Mouse (Mus musculus) urinary bladder, postnatal 36 days (tissue): ENCODE data around the gene Plxna4.
A peak's percentile ranks its signal among the peaks of the same experiment; 100 is the strongest.

Source experiments
- DNase-seq, 2 experiments: peaks; one replicate each; pipeline ENCODE4 v3.0.0; 2022; ENCODE audit warnings: low spot score in 2 of 2, mixed read lengths in 1 of 2

Gene Plxna4

DNA sequence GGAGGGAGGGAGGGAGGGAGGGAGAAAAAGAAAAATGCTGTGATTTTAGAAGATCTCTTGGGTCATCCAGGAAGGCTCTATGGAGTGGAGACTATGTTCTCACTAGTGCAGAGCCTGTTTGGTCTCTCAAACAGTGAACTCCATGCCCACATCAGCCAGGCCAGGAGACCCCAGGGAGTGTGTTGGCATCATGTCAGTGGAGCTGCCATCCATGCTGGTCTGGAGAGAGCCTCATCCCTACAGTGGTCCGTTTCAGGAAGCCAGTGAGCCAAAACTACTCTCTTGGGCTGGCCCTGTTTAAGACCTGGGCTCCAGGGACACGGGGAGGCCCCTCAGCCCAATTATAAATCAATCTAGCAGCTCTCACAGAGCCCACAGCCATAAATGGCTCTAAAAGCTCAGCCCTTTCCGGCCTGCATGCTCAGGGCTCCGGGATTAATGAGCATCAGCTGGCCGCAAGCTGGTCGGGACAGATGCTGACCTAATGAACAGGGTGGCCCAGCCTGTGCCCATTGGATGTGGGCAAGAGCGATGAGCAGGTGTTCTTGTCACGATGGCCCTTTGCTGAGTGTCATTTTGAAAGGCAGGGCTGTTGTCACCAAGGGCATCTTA, 180.3 kb downstream of the Plxna4 start:
- DNase-seq = no peak

DNA sequence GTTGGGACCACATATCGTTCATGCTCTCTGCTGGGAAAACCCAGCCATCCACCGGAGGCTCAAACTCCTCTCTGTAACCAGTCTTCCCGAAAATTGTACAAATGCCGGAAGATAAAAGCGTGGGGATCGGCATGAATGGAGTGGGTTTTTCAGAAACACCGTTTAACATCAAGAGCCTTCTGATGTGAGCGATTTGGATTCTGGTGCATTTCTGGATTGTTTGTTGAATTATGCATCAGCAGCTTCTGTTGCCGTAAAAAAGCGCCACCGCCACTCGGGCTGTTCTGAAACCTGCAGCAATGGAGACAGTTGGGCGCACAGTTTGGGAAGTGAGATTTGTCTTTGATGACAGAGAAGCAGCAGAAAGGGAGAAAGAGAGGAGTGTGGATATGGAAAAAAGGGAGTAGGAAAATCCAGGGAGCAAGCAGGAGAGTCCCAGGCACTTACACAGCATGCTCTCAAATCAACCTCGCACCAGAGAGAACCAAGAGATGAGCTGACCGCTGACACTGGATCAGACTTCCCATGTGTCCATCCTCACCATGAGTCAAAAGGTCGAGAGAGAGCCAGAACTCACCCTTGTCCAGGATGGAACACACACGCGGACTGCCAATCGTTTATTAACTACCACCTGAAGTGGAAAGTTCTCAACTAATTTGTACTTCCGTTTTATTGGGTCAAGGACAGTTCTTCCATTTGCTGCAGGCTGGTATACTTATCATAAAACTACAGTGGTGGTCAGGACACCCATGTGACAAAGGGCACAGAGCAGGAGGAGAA, 181.5 kb downstream of the Plxna4 start:
- DNase-seq = no peak

DNA sequence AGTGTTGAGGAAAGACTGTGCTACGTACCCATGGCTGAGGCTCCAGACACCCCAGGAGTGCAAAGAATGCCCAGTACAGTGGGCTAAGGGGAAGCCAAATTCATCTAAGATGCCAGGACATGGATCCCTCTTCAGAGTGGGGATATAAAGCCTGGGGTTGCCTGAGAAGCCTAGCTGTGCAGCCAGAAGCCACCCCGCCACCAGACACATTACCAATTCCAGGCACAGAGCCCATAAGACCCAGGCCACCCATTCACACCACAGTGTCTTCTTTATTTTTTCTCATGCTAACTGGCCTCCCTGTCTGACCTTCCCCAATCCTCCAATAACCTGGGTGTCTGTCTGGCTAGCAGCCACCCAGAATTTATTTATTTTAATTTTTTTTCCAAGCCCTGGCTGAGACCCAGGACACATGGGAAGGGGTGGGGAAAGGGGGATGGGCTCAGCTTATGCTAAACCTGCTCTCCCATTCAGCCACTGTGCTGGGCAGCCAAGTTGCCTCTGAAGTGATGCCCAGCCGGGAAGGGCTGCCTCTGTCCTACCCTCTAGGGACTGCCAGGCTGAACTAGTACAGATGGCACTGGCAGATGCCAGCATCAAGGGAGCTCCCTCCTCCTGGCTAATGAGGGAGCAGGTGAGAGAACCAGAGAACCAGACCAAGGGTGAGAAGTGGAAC, 185.3 kb downstream of the Plxna4 start:
- DNase-seq = no peak

DNA sequence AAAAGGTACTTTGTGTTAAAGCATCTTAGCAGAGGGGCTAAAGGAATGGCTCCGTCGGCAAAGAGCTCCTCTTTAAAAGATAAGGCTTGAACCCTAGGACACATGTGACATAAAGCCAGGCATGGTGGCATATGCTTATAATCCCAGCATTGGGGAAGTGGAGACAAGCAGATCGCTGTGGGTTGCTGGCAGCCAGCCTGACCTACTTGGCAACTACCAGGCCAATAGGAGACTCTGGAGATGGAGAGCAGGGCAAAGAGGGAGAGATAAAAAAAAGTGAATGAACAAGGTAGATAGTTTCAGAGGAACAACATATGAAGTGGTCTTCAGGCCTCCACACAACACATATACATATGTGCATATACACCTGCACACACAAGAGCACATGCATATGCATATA, 189.7 kb downstream of the Plxna4 start:
- no peak for DNase-seq

DNA sequence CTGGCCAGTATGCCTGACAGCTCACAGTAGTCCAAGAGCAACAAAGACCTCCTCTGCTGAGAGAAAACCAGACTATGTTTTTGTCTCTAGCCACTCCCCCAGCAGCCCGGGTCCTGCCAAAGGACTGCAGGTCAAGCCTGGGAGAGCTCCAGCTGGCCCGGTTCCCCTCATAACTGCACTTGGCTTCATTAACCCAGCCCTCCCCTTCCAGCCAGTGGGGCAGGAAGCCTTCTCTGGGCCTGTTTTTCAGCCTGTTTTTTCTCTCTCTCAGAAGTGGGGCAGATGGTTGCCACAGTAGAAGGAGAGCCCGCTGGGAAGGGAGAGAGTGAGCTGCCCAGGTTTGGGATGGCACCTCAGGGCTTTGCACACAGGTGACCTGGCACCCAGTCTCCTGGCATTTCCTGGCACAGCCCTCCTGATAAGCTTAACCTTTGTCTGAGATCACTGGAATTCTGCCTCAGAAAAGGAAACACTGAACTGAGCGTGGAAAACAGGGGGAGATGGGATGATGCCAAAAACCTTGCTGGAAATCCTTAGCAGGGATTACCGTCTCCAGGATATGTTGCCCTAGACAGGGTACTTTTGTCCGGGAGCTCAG, 190.8 kb downstream of the Plxna4 start:
- peak; percentile 53 to 85 for DNase-seq

DNA sequence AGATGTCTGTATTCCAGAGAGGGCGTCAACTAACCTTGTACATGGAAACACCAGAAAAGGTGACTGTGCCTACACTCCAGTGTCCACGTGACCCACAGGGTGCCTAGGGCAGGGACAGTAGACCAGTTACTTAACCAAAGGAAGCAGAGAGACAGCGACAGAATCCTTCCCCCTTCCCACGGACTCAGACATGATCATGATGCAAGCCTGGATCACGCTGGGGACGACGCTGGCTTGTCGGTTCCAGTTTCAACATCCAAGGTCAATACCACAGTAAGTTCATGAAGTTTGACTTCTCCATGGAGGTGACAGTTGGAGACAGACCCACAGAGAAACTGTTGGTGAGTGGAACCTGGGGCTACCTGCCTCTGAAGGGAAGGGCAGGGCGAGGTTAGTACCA, 192.6 kb downstream of the Plxna4 start:
- peak in 1 of 2 experiments; percentile 3 for DNase-seq

DNA sequence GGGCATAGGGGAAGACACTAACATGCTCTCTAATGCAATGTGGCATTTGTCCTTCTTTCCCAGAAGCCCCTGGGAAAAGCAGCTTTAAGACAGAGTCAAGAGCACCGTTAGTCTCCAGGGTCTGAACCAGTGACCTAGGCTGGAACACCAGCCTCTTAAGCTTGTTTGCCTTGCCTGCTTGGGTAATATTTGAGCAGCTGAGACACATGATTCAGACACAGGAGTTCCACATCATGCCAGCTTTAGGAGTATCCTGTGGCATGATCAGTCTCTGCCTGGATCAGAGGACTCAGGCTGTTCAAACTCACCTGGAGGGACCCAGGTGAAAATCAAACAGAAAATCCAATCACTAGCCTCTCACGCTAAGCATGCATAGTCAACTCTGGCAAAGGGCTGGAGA, 195.7 kb downstream of the Plxna4 start:
- DNase-seq = no peak

GRCm38 (mm10) chr6:32388276-32388675, 199.7 kb downstream of the Plxna4 start:
- DNase-seq = peak in 1 of 2 experiments; percentile 31

DNA sequence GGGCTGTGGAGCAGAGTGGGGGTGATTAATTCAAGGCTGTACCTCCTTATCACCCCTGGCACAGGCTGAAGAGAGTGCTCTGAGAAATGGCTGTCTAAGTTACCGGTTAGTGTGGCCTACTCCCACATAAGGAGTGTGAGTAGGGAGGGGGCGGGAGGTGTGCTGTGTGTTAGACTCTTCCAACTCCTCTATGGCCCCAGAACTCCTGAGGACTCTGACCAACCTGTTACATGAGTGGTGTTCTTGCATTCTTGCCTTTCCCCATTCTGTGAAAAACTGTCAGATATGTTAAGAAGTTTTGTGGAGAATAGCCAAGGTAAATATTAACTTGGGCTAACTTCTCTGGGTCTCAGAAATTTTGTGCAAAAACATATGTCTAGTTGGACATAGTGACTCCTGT, 201.1 kb downstream of the Plxna4 start:
- no peak for DNase-seq

- no peak for DNase-seq
These were observed 203.1 kb downstream of the Plxna4 start for GRCm38 (mm10) chr6:32384937-32385336.

DNA sequence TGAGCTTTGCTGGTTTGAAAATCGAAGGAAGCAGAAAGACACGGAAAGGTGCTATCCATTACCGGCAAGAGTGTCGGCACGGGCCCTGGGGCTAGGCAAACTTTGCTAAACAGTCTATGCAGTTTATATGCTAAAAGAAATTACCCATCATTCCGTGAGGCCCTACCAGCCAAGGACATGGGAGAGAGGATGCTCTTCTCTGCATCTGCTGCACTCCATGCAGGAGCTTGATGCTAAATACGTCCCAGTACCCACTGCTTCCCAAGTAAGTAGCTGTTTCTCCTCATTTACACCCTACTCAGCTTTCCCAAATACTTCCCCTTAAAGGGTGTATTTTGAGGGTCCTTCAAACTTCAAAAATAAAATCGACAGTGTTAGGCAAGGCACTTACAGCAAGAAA, 203.6 kb downstream of the Plxna4 start:
- DNase-seq = no peak

DNA sequence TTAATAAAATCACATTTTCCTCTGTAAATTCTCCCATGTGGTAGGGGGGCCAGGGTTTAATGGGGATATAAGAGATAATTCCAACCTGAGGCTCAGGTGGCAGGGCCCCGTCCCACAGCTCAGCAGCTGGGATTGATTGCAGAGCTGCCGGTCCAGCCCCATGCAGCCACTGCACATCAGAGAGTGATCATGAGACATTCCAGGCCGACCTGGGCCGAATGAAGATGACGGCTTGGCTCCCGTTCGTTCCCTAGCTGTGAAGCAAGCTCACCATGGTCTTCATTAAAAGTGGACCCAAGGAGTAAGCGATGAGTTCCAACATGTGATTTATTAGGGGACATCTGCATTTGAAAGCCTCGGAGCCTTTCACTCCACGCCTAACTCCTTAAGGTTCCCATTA, 206.5 kb downstream of the Plxna4 start:
- DNase-seq = no peak

- no peak for DNase-seq
These were observed 210.8 kb downstream of the Plxna4 start for GRCm38 (mm10) chr6:32377181-32377580.

DNA sequence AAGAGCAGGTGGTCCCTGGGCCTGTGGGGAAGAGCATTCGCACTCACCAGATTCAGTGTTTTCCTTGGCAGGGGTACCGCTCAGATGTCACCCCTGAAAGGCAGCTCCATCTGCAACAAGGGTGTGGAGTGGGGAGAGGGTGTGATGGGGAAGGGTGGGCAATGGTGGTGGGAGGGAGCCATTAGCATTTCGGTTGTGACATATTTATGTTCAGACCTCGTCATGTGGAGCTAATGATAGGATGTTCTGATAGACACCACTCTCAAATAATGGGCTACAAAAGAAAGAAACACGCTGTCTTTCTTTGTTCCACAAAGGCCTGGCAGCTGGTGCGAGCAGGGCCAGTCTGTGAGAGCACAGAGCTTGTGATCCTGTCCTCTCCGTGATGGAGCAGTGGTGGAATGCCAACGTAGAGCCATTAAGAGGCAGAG, 214.0 kb downstream of the Plxna4 start:
- no peak for DNase-seq

DNA sequence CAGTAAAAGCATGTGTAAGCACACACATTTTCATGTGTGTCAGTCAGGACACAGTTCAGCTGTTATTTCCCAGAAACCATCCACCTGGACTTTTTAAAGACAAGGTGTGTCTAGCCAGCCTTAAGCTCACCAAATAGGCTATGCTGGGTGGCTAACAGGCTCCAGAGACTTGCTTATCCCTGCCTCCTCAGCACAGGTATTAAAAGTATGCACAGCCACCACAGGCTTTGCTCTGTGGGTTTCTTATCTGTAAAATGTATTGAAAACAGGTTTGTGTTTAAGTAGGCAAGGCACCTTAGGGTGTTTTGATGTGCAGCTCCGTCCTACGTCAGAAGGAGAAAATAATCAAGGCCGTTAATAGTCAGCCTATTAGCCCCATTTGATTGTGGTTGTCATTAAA, 218.9 kb downstream of the Plxna4 start:
- no peak for DNase-seq

DNA sequence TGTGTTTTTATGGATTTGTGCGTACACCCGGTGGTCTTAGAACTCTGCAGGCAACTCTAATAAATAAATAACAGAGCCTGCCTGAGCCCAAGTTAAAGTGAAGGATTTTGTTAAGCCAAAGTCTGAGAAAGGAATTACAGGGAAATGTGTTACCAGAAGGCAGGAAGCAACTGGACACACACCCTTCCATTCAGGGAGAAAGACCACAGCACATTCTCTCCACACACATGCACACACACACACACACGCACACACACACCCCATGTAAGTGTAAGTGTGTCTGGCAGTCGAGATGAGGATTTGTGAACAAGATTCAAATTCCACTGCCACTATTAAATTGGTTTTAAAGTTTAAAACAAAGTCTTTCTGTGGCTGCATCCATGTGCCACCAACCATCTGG, 219.6 kb downstream of the Plxna4 start:
- no peak for DNase-seq

- DNase-seq = no peak
These were observed 223.1 kb downstream of the Plxna4 start for GRCm38 (mm10) chr6:32364933-32365332.

- DNase-seq = no peak
These were observed 224.4 kb downstream of the Plxna4 start for GRCm38 (mm10) chr6:32363489-32364068.

- no peak for DNase-seq
These were observed 225.6 kb downstream of the Plxna4 start for GRCm38 (mm10) chr6:32362421-32362820.

- no peak for DNase-seq
These were observed 228.3 kb downstream of the Plxna4 start for GRCm38 (mm10) chr6:32359675-32360074.

DNA sequence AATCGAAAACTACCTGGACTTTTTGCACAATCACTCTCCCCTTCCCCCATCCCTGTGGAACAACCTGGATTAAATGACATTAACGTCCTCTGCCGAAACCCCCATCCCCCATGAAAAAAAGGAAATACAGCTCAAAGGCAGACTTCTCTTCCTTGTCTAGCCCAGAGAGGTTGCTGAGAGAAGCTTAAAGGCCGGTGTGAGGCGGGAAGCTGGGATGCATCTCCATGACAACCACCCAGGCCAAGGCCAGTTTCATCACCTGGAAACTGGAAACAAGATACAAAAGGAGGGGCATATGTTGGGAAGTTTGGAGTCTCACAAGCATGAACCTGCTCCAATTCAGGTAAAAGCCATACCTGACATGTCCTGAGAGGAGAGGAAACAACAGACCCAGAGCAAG, 230.5 kb downstream of the Plxna4 start:
- no peak for DNase-seq

DNA sequence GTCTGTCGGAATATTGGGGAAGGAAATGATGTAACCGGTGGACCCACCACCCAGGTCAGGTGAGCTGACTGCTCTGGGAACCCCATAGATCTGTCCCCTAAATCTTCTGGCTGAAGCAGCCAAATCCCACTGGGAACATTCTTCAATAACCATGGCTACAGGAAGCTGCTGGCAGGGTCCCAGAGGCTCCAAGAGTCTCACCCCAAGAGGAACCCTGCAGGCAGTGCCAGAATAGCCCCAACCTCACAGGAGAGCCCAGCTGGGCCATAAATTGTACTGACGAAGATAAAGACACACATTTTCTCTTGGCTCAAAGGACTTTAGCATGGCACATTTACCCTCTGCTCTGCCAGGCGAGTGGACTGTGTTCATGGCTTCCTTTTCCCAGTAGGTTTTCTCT, 232.4 kb downstream of the Plxna4 start:
- DNase-seq = no peak
